Mouse (Mus musculus) spleen, adult 2 months (tissue): ENCODE results near the gene Smlr1.

ENCODE experiments used
- CTCF ChIP-seq: fragments of 200-500 bp; IDR thresholded peaks from 2 replicates; pipeline ENCODE4 v1.5.1; 2011; ENCODE audit warnings: mild to moderate bottlenecking, inconsistent platforms; ENCODE audit not compliant: insufficient read depth, insufficient read length, insufficient replicate concordance; ENCODE audit errors: extremely low read depth
- POLR2A ChIP-seq: fragments of 200-500 bp; IDR thresholded peaks from 2 replicates; pipeline ENCODE4 v1.6.1; 2011; ENCODE audit warnings: low read depth, low read length, inconsistent platforms

- TF ChIP-seq POLR2A, result no peak
- TF ChIP-seq CTCF, result no peak
Measured at GRCm38 (mm10) chr10:25523727-25524126, 12.3 kb downstream of the Smlr1 start.
